Mouse (Mus musculus) thymus, postnatal 0 days (tissue): Measurements from ENCODE around the gene Atl1. TPM values are rescaled to one million over a fixed set of nuclear protein-coding genes. Genes with fewer than 3 reads are reported as not detected.

Experiments
- DNase-seq: peaks from one replicate; pipeline ENCODE4 v3.0.0-alpha.2; 2015; ENCODE audit warnings: low spot score
- polyA plus RNA-seq: library from polyadenylated mRNA; unstranded; fragments of >200 nt; fragmentation: Nextera tagmentation; extraction: Ambion mirVana; gene quantifications from 2 replicates; pipeline ENCODE4 v1.2.1, GENCODE M21; 2015

The Atl1 gene
- polyA plus RNA-seq, 1 experiment from 2014 or later = 1.8 TPM

- DNase-seq = no peak
Observed at GRCm38 (mm10) chr12:69881198-69881905, 11.1 kb upstream of the Atl1 start.

- no peak for DNase-seq
Observed at GRCm38 (mm10) chr12:69884053-69884452, 8.4 kb upstream of the Atl1 start.

DNA sequence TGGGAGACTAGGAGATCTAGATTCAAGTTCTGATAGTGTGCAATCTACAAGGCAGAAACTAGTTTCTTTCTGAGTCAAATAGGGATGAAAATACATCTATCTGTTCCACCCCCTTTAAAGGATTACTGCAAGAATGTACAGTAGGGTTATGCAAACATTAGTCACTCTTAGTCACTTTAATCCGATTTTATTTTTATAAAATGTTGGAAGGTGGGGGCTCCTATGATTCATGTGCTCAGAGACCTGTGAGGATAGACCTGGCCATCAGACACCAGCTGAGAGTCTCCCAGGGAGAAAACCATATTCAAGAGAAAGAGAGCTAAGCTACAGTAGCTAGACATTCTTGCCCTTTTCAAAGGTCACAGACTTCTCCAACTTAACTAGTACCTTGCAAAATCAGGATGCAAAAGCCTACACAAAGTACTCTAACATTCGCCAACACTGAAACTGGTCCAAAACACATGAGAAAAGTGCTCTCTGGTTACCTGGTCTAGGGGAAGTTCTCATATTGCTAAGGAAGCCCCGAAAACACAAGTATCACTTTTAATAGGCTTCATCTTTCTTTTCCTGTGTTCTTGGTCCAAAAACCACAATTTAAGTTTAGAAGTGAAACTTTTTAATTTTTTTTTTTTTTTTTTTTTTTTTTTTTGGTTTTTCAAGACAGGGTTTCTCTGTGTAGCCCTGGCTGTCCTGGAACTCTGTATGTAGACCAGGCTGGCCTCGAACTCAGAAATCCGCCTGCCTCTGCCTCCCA, 7.1 kb upstream of the Atl1 start:
- no peak for DNase-seq

- no peak for DNase-seq
Observed at GRCm38 (mm10) chr12:69887776-69888175, 4.6 kb upstream of the Atl1 start.

DNA sequence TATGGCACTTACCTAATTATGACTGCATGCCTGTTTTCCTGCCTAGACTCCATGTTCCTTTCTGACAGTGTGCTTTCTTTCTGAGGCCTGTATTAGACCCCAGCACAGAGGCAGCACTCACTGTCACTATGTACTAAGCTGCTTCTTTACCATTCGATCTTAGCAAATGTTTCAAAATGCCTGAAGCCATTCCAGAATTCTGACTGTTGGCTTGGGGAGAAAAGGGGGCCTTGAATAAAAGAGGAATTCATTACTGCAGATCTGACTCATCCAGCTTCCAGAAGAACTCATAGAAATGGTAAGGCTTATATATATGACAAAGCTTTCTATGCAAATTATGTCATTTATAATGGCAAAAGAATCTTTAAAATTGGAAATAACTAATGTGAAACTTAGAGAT, 4.1 kb upstream of the Atl1 start:
- no peak for DNase-seq

DNA sequence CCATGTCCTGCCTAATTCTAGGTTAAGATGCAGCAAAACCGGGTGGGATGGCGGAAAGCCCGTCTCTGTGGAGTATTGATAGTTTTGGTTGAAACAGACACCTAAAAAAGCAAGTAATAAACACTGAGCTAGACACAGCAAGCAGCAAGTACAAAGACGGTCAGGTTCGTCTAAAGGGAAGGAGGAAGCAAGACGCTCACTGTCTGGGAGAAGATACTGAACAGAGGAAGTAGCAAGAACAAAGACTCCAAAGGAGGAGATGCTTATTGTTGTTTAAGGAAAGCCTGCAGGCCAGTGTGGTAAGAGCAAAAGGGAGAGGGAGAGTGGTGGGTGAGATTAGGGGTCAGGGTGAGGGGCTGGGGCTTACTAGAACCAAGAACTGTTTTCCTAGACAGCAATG, 2.4 kb upstream of the Atl1 start:
- DNase-seq = no peak

- DNase-seq = peak; percentile 30
Observed at GRCm38 (mm10) chr12:69890476-69890875, 1.9 kb upstream of the Atl1 start.

GRCm38 (mm10) chr12:69891721-69892120, 693 bp upstream of the Atl1 start:
- DNase-seq = no peak

- DNase-seq = no peak
Observed at GRCm38 (mm10) chr12:69893927-69894326, 1.5 kb downstream of the Atl1 start.

- DNase-seq = no peak
Observed at GRCm38 (mm10) chr12:69895046-69895445, 2.6 kb downstream of the Atl1 start.

GRCm38 (mm10) chr12:69898119-69898518, 5.7 kb downstream of the Atl1 start:
- no peak for DNase-seq

GRCm38 (mm10) chr12:69904991-69905390, 12.6 kb downstream of the Atl1 start:
- no peak for DNase-seq

GRCm38 (mm10) chr12:69907667-69908510, 15.5 kb downstream of the Atl1 start:
- DNase-seq = no peak

GRCm38 (mm10) chr12:69908511-69908900, 16.1 kb downstream of the Atl1 start:
- no peak for DNase-seq

DNA sequence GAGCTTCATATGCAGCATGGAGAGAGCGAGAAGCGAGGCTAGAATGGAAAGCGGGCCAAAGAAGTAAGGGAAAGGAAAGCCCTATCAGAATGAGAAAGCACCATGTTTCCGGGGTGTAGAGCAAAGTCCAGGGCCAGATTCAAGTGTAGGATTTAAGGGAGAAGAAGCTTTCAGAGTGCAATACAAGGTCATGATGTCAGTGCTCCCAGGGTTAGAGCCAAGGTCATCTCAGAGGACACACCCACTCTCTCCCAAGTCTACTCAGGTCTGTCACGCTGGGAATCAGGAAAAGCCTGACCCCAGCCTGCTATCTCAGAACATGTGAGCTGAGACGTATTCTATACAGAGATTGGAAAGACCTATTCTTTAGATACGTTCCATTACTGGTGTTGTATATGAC, 19.5 kb downstream of the Atl1 start:
- no peak for DNase-seq

- DNase-seq = peak; percentile 22
Observed at GRCm38 (mm10) chr12:69912737-69913136, 20.3 kb downstream of the Atl1 start.

- DNase-seq = no peak
Observed at GRCm38 (mm10) chr12:69917870-69918269, 25.5 kb downstream of the Atl1 start.

DNA sequence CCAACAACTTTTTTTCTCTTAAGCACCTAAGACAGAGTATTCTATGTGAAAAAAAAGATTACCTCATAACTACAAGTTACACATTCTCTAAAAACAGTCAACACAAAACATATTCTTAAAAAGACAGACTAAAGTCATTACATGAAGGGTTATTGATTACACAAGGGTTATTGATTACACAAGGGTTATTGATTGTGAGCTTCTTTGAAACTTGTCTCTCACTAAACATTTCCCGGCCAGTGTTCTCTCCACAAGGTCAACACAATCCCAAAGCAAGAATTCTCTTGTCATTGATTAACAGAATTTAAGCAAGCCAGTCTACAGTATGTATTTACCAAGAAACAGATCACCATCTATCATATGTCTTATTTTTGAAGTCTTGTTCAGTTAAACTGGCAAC, 29.7 kb downstream of the Atl1 start:
- no peak for DNase-seq

DNA sequence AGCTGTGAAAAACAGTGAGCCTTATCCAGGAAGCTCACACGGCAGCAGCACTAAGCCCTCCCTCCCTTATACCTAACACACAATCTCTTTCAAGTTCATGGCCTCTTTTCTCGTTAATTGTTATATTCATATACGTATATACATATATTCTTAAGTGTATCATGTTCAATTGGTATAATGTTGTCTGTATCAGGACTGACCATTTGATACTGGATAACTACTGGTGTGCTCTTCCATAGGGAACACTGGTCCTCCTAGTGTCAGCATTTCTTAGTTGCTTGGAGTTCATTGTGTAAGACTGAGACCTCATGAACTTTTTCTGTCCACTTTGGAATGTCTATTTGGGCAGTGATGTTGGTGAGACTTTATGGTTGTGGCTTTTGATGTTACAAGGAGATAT, 30.7 kb downstream of the Atl1 start:
- no peak for DNase-seq

GRCm38 (mm10) chr12:69923603-69924002, 31.2 kb downstream of the Atl1 start:
- no peak for DNase-seq

GRCm38 (mm10) chr12:69924012-69924411, 31.6 kb downstream of the Atl1 start:
- peak; percentile 66 for DNase-seq

- no peak for DNase-seq
Observed at GRCm38 (mm10) chr12:69926716-69927115, 34.3 kb downstream of the Atl1 start.
